Mouse (Mus musculus) intestine, embryonic 14.5 days (tissue): ENCODE results near the gene Mctp1. TPM values are rescaled to one million over a fixed set of nuclear protein-coding genes. Genes with fewer than 3 reads are reported as not detected.
"Not testable (repeated sequence)": the region's sequence is repeated elsewhere in the genome, so short reads cannot be mapped to it uniquely, and the experiment has no call there.

Experiments used
- ATAC-seq: fragments of 200-750 bp; cut with Nextera tagmentation; replicated peaks from 2 replicates; pipeline ENCODE4 v1.8.0; 2017; ENCODE audit warnings: low read depth, moderate number of reproducible peaks, moderate TSS enrichment, moderate library complexity; ENCODE audit not compliant: low FRiP score, low TSS enrichment
- DNase-seq: peaks from one replicate; pipeline ENCODE4 v3.0.0-alpha.2; 2018; ENCODE audit warnings: low spot score
- H3K27ac ChIP-seq: fragments of 300-500 bp; sonication (generic); 2 replicates; pipeline ENCODE4 v1.5.1; 2014; ENCODE audit warnings: low read depth, mild to moderate bottlenecking, control low read depth
- H3K27me3 ChIP-seq: fragments of 300-500 bp; sonication (generic); replicated peaks from 2 replicates; pipeline ENCODE4 v1.6.1; 2014; ENCODE audit warnings: low read length, control low read depth; ENCODE audit not compliant: control insufficient read depth, insufficient read depth
- H3K36me3 ChIP-seq: fragments of 300-500 bp; sonication (generic); 2 replicates; pipeline ENCODE4 v1.6.1; 2014; ENCODE audit warnings: low read length, control low read depth; ENCODE audit not compliant: control insufficient read depth, insufficient read depth
- H3K4me1 ChIP-seq: fragments of 300-500 bp; sonication (generic); replicated peaks from 2 replicates; pipeline ENCODE4 v1.6.1; 2014; ENCODE audit warnings: low read length, control low read depth, mixed read lengths; ENCODE audit not compliant: control insufficient read depth, insufficient read depth
- H3K4me2 ChIP-seq: fragments of 300-500 bp; sonication (generic); 2 replicates; pipeline ENCODE4 v1.6.1; 2014; ENCODE audit warnings: low read length
- H3K4me3 ChIP-seq: fragments of 300-500 bp; sonication (generic); 2 replicates; pipeline ENCODE4 v1.5.1; 2014; ENCODE audit warnings: low read depth, low read length, control low read depth, mixed read lengths
- H3K9ac ChIP-seq: fragments of 300-500 bp; sonication (generic); 2 replicates; pipeline ENCODE4 v1.6.1; 2014; ENCODE audit warnings: mild to moderate bottlenecking, low read length
- H3K9me3 ChIP-seq: fragments of 300-500 bp; sonication (generic); 2 replicates; pipeline ENCODE4 v1.6.1; 2016; ENCODE audit warnings: low read length, control low read depth; ENCODE audit not compliant: control insufficient read depth
- WGBS: fragments of 180-500 bp; shearing (Covaris S2); extraction: QIAGEN DNeasy Blood & Tissue Kit; methylation state at CpG from one replicate; pipeline ENCODE4 v1.1.7; 2014; 5-methylcytosine and 5-hydroxymethylcytosine counted together
- polyA plus RNA-seq: library from polyadenylated mRNA; unstranded; fragments of >200 nt; fragmentation: Nextera tagmentation; extraction: Ambion mirVana; gene quantifications from 2 replicates; pipeline ENCODE4 v1.2.1, GENCODE M21; 2014

The Mctp1 gene
- polyA plus RNA-seq, 1 experiment from 2014 or later, result 0.78 TPM

DNA sequence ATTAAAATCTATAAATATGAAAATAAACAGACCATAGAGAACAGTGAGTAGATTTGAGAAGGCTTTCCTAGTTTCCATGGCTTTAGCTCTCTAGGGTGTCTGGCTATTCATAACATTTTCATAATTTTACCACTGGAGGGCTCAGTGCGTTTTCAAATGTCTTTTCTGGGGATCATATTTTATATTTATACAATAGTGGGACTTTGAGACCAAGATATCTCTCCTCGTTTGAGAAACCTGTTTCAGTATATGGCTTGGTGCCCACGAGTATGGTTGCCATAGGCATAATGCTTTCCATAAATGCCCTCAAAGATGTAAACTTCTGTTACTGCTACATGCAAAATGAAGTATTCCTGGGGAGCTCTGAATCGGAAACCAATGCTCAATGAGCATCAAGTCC, 49.1 kb downstream of the Mctp1 start:
- H3K36me3 ChIP-seq, result no peaks in the 10 kb centered on the region
- H3K4me3 ChIP-seq, result no peak overlapping the region
- H3K27ac ChIP-seq, result no peak overlapping the region
- 87% methylated on average over 4 of the region's 4 CpGs for WGBS
- H3K4me2 ChIP-seq, result no peak overlapping the region
- H3K27me3 ChIP-seq, result no peaks in the 10 kb centered on the region
- no peak for DNase-seq
- ATAC-seq, result no peak
- H3K9ac ChIP-seq, result no peak overlapping the region
- no peaks in the 10 kb centered on the region for H3K4me1 ChIP-seq
- no peaks in the 10 kb centered on the region for H3K9me3 ChIP-seq

DNA sequence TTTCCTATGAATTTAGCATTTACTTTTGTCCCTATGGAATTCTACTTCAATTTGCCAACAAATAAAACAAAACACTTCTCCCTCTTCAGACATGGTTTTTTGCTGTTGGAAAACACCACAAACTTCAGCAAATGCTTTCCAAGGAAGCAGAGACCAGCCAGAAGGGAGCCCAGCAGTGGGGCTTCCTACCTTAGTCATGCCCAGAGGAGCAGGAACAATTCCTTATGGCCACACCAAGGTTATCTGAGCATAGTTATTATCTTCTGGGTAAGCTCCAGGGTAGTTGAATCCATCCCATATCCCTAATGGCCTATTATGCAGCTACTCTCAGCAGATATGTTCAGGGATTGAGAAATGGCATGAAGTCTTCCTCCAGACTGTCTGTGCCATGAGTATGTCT, 52.1 kb downstream of the Mctp1 start:
- H3K4me2 ChIP-seq, result no peak overlapping the region
- no peaks in the 10 kb centered on the region for H3K27me3 ChIP-seq
- no peak overlapping the region for H3K27ac ChIP-seq
- no peaks in the 10 kb centered on the region for H3K9me3 ChIP-seq
- H3K4me1 ChIP-seq, result no peaks in the 10 kb centered on the region
- H3K36me3 ChIP-seq, result no peaks in the 10 kb centered on the region
- ATAC-seq (no peak), DNase-seq (no peak)
- no peak overlapping the region for H3K9ac ChIP-seq
- H3K4me3 ChIP-seq, result no peak overlapping the region

- Histone ChIP-seq H3K27ac (no peak overlapping the region), H3K9me3 (no peaks in the 10 kb centered on the region), H3K4me3 (no peak overlapping the region), H3K4me1 (no peaks in the 10 kb centered on the region), H3K36me3 (no peaks in the 10 kb centered on the region), H3K4me2 (no peak overlapping the region), H3K27me3 (no peaks in the 10 kb centered on the region), H3K9ac (no peak overlapping the region)
- DNase-seq (no peak), ATAC-seq (no peak)
- 87% methylated on average over 1 of the region's 1 CpGs for WGBS
These were observed 54.4 kb downstream of the Mctp1 start for GRCm38 (mm10) chr13:76438765-76439164.

DNA sequence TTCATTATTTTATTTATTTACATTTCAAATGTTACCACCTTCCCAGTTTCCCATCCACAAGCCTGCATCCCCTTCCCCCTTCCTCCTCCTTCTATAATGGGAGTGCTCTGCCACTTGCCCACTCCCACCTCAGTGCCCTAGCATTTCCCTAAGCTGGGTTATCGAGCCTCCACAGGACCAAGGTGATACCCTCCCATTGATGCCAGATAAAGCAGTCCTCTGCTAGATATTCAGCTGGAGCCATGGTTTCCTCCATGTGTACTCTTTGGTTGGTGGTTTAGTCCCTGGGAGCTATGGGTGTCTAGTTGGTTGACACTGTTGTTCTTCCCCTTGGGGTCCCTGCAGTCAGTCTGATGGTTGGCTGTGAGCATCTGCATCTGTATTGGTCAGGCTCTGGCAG, 61.7 kb downstream of the Mctp1 start:
- Histone ChIP-seq H3K4me3 (no peak overlapping the region), H3K9me3 (no peaks in the 10 kb centered on the region), H3K36me3 (no peaks in the 10 kb centered on the region), H3K27me3 (no peaks in the 10 kb centered on the region), H3K9ac (no peak overlapping the region), H3K27ac (no peak overlapping the region), H3K4me2 (no peak overlapping the region), H3K4me1 (no peaks in the 10 kb centered on the region)
- no peak for DNase-seq
- no peak for ATAC-seq
- WGBS, result 81% methylated on average over 1 of the region's 1 CpGs

DNA sequence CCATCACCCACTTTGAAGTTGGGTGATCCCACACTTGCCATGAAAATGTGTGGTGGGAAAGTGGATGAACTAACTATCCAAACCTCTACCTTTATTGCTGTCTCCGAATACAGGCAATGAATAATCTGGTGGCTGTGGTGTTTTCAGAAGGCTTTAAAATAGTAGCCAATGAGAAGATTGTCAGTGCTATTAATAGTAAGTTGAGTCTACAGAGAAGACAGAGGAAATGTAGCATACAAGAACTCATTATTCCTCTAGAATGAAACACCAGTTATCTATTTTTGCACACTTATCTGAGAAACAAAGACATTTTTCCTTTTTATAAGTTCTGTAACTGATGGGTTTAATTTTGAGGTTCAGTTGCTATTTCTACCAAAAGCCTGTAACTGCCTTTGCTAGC, 63.2 kb downstream of the Mctp1 start:
- Histone ChIP-seq H3K36me3 (no peaks in the 10 kb centered on the region), H3K4me3 (no peak overlapping the region), H3K27ac (no peak overlapping the region), H3K27me3 (no peaks in the 10 kb centered on the region), H3K9me3 (no peaks in the 10 kb centered on the region), H3K9ac (no peak overlapping the region), H3K4me2 (no peak overlapping the region), H3K4me1 (no peaks in the 10 kb centered on the region)
- WGBS, result 85% methylated on average over 1 of the region's 1 CpGs
- DNase-seq (no peak), ATAC-seq (no peak)

DNA sequence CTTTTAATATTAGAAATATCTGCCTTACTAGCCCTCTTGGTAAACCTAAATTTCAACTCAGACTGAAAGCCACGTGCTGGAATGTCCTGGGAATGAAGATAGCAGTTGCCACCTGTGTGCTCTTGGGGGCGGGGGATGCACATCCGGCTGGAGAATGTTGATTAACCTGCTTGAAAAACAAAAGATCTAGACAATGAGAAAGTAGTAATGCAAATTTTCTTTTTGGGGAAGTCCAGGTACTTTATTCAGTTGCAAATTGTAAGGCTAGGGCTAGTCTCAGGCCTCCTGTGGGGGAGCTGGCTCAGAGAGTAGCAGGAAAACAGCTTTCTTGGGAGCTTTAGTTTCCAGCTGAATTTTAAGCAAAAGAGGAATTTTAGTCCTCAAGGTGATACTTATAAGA, 67.2 kb downstream of the Mctp1 start:
- not testable (repeated sequence) for H3K27me3 ChIP-seq, H3K4me1 ChIP-seq, H3K9ac ChIP-seq, H3K4me3 ChIP-seq, H3K4me2 ChIP-seq, H3K36me3 ChIP-seq, DNase-seq, ATAC-seq, H3K27ac ChIP-seq, H3K9me3 ChIP-seq
- 72% methylated on average over 3 of the region's 3 CpGs for WGBS

- Histone ChIP-seq H3K4me1 (peaks cover 5% of the 10 kb centered on the region), H3K9me3 (no peaks in the 10 kb centered on the region), H3K9ac (no peak overlapping the region), H3K4me2 (no peak overlapping the region), H3K4me3 (no peak overlapping the region), H3K27ac (no peak overlapping the region), H3K36me3 (no peaks in the 10 kb centered on the region), H3K27me3 (no peaks in the 10 kb centered on the region)
- ATAC-seq, result no peak
- DNase-seq, result no peak
These were observed 97.3 kb downstream of the Mctp1 start for GRCm38 (mm10) chr13:76481601-76482000.

DNA sequence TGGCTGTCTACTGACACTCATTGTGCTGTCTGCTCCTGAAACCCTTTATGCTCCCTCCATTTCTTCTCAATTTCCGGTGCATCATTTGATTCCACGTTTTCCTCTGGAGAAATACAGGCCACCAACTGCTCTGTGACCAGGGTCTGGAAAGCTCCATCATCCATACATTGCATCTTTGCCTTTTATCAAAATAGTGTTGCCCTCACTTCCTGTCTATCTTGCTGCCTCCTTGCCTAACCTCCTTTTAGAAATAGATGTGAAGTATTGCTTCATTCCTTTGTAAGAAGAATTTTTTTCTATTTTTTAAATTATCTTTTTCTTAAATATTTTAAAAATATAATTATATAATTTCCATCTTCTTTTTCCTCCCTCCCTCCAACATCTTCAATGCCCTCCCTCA, 98.7 kb downstream of the Mctp1 start:
- ATAC-seq, result no peak
- 74% methylated on average over 2 of the region's 2 CpGs for WGBS
- no peaks in the 10 kb centered on the region for H3K9me3 ChIP-seq

DNA sequence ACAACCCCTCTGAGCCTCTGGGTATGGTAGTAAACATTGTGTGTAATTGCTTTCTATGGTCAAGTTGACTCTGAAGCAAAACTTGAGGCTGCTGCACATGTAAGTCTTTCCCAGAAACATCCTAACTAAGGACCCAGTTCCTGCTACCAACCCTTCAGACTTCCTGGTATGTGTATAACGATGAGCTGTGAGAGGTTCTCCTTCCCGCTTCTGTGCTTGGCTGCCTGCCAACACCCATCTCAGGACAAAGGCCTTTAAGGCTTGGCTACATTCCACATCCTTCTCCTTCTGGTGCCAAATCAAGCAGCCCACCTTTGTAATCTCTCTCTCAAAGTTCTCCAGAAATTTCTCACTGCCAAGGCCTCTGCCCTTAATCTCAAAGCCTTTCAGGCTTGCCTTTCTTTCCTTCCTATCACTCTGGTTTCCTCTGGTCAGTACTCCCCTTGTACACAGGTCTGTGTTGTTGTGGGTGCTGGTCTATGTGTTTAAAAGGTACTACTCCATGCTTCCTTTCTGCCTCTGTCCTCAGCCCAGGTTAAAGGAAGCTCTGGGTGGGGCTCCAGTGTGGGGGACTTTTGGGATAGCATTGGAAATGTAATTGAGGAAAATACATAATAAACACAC, 99.9 kb downstream of the Mctp1 start:
- DNase-seq (peak; percentile 61), ATAC-seq (0 out of 2 replicates have a peak, but pooled peaks have one; percentile 43)
- no peaks in the 10 kb centered on the region for H3K9me3 ChIP-seq
- no peak overlapping the region for H3K9ac ChIP-seq
- WGBS, result 15% methylated on average over 2 of the region's 2 CpGs
- peaks cover 5% of the 10 kb centered on the region for H3K4me1 ChIP-seq
- H3K4me3 ChIP-seq, result no peak overlapping the region
- no peak overlapping the region for H3K4me2 ChIP-seq
- no peaks in the 10 kb centered on the region for H3K27me3 ChIP-seq
- H3K27ac ChIP-seq, result no peak overlapping the region
- no peaks in the 10 kb centered on the region for H3K36me3 ChIP-seq

More for the DNA sequence above, 98.7 kb downstream of the Mctp1 start:
- no peak overlapping the region for H3K27ac ChIP-seq
- no peak for DNase-seq
- peaks cover 5% of the 10 kb centered on the region for H3K4me1 ChIP-seq
- no peak overlapping the region for H3K4me3 ChIP-seq
- no peaks in the 10 kb centered on the region for H3K27me3 ChIP-seq
- no peak overlapping the region for H3K4me2 ChIP-seq
- no peak overlapping the region for H3K9ac ChIP-seq
- H3K36me3 ChIP-seq, result no peaks in the 10 kb centered on the region
